Mouse (Mus musculus) midbrain, embryonic 16.5 days (tissue): ENCODE measurements around the gene Ttpal. TPM values are rescaled to one million over a fixed set of nuclear protein-coding genes. Genes with fewer than 3 reads are reported as not detected.
A peak's percentile ranks its signal among the peaks of the same experiment; 100 is the strongest.

Experiments
- ATAC-seq: fragments of 200-750 bp; cut with Nextera tagmentation; 2 replicates; pipeline ENCODE4 v1.8.0; 2017; ENCODE audit warnings: moderate TSS enrichment
- H3K27ac ChIP-seq: fragments of 300-500 bp; sonication (generic); 2 replicates; pipeline ENCODE4 v1.5.1; 2014; ENCODE audit warnings: mild to moderate bottlenecking, low read length, mixed read lengths
- H3K27me3 ChIP-seq: fragments of 300-500 bp; sonication (generic); 2 replicates; pipeline ENCODE4 v1.6.1; 2014; ENCODE audit warnings: low read depth, low read length, mixed read lengths; ENCODE audit not compliant: control insufficient read depth, insufficient read depth
- H3K36me3 ChIP-seq: fragments of 300-500 bp; sonication (generic); 2 replicates; pipeline ENCODE4 v1.6.1; 2014; ENCODE audit warnings: mild to moderate bottlenecking, low read length, moderate library complexity, mixed read lengths; ENCODE audit not compliant: control insufficient read depth, insufficient read depth
- H3K4me1 ChIP-seq: fragments of 300-500 bp; sonication (generic); 2 replicates; pipeline ENCODE4 v1.6.1; 2014; ENCODE audit warnings: mild to moderate bottlenecking, low read length, mixed read lengths; ENCODE audit not compliant: control insufficient read depth, insufficient read depth
- H3K4me2 ChIP-seq: fragments of 300-500 bp; sonication (generic); 2 replicates; pipeline ENCODE4 v1.6.1; 2014; ENCODE audit warnings: mild to moderate bottlenecking, low read length, mixed read lengths
- H3K4me3 ChIP-seq: fragments of 300-500 bp; sonication (generic); 2 replicates; pipeline ENCODE4 v1.5.1; 2014; ENCODE audit warnings: low read depth, mild to moderate bottlenecking, low read length, moderate library complexity, mixed read lengths
- H3K9ac ChIP-seq: fragments of 300-500 bp; sonication (generic); 2 replicates; pipeline ENCODE4 v1.6.1; 2014; ENCODE audit warnings: low read depth, low read length, mixed read lengths
- H3K9me3 ChIP-seq: fragments of 300-500 bp; sonication (generic); replicated peaks from 2 replicates; pipeline ENCODE4 v1.6.1; 2014; ENCODE audit warnings: mild to moderate bottlenecking, low read length, mixed read lengths; ENCODE audit not compliant: control insufficient read depth, poor library complexity, severe bottlenecking
- WGBS: fragments of 180-500 bp; shearing (Covaris S2); extraction: QIAGEN DNeasy Blood & Tissue Kit; methylation state at CpG from one replicate; pipeline ENCODE4 v1.1.7; 2014; 5-methylcytosine and 5-hydroxymethylcytosine counted together
- polyA plus RNA-seq: library from polyadenylated mRNA; unstranded; fragments of >200 nt; fragmentation: Nextera tagmentation; extraction: Ambion mirVana; gene quantifications from 2 replicates; pipeline ENCODE4 v1.2.1, GENCODE M21; 2015

Ttpal gene
- polyA plus RNA-seq, 1 experiment from 2014 or later, result 43.7 TPM

DNA sequence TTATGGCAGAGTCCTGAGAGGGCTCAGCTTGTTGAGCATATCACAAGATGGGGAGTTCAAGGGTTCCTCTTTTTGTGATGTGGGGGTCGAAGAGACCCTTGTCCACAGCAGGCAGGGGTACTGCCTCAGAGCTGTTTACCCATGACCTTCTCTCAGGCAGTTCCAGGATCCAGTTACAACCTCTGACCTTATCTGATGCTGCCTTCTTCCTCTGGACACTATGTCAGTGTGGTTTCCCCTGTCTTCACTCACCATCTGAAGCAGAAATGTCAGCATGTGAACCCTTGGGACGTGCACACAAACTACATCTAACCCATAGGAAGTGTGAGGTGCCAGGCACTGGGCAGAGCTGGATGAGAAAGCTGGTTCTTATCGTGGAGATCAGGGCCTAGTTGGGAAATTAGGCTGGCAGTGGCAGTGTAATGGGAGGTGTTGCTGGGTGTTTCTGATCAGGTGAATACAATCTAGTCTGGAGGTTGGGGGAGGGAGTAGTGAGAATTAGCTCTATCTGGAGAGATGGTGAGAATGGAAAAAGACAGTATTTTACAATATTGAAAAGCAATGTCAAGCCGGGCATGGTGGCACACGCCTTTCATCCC is 58.1 kb downstream of the Ttpal start:
- Histone ChIP-seq H3K4me1 (peaks cover 23% of the 10 kb centered on the region), H3K4me3 (no peak overlapping the region), H3K9me3 (no peaks in the 10 kb centered on the region), H3K4me2 (no peak overlapping the region), H3K9ac (0 out of 2 replicates have a peak overlapping the region, but pooled peaks have one; percentile 6), H3K27me3 (no peaks in the 10 kb centered on the region), H3K27ac (no peak overlapping the region), H3K36me3 (no peaks in the 10 kb centered on the region)
- 90% methylated on average over 5 of the region's 5 CpGs for WGBS
- ATAC-seq, result no peak

GRCm38 (mm10) chr2:163661371-163661850 is 59.3 kb downstream of the Ttpal start:
- H3K27ac ChIP-seq, result no peak overlapping the region
- no peaks in the 10 kb centered on the region for H3K36me3 ChIP-seq
- H3K9me3 ChIP-seq, result no peaks in the 10 kb centered on the region

GRCm38 (mm10) chr2:163662076-163662475 is 60.0 kb downstream of the Ttpal start:
- Histone ChIP-seq H3K9me3 (no peaks in the 10 kb centered on the region), H3K9ac (no peak overlapping the region), H3K27ac (no peak overlapping the region), H3K4me1 (peaks cover 23% of the 10 kb centered on the region), H3K4me3 (no peak overlapping the region), H3K4me2 (no peak overlapping the region), H3K27me3 (no peaks in the 10 kb centered on the region), H3K36me3 (no peaks in the 10 kb centered on the region)
- 91% methylated on average over 5 of the region's 5 CpGs for WGBS
- ATAC-seq, result no peak

More at GRCm38 (mm10) chr2:163661371-163661850, 59.3 kb downstream of the Ttpal start:
- Histone ChIP-seq H3K9ac (no peak overlapping the region), H3K4me1 (peaks cover 23% of the 10 kb centered on the region), H3K4me3 (no peak overlapping the region), H3K27me3 (no peaks in the 10 kb centered on the region), H3K4me2 (no peak overlapping the region)
- 41% methylated on average over 6 of the region's 6 CpGs for WGBS
- no peak for ATAC-seq

DNA sequence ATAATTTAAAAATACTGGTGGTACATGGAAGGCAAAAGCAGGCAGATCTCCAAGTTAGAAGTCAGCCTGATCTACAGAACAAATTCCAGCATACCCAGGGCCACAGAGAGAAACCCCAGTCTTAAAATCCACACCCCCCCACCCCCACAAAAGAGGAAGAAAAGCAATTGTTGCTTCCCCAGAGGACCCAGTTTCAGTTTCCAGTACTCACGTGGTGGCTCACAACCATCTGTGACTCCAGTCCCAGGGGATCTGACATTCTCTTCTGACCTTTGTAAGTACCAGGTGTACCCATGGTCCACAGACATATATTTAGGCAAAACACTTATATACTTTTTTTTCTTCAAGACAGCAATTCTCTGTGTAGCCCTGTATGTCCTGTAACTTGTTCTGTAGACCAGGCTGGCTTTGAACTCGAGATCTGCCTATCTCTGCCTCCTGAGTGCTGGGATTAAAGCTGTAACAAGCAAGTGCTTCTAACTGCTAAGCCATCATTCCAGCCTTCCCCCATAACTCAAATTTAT is 60.6 kb downstream of the Ttpal start:
- H3K4me3 ChIP-seq, result no peak overlapping the region
- H3K36me3 ChIP-seq, result no peaks in the 10 kb centered on the region
- ATAC-seq, result no peak
- no peak overlapping the region for H3K9ac ChIP-seq
- H3K9me3 ChIP-seq, result no peaks in the 10 kb centered on the region
- H3K4me1 ChIP-seq, result peaks cover 21% of the 10 kb centered on the region
- no peak overlapping the region for H3K27ac ChIP-seq
- WGBS, result 68% methylated on average over 2 of the region's 2 CpGs
- H3K27me3 ChIP-seq, result no peaks in the 10 kb centered on the region
- H3K4me2 ChIP-seq, result no peak overlapping the region

- 68% methylated on average over 3 of the region's 3 CpGs for WGBS
- H3K27me3 ChIP-seq, result no peaks in the 10 kb centered on the region
- no peak for ATAC-seq
- no peak overlapping the region for H3K4me2 ChIP-seq
- H3K4me1 ChIP-seq, result peaks cover 19% of the 10 kb centered on the region
- H3K27ac ChIP-seq, result no peak overlapping the region
- no peaks in the 10 kb centered on the region for H3K9me3 ChIP-seq
- no peak overlapping the region for H3K9ac ChIP-seq
- H3K36me3 ChIP-seq, result no peaks in the 10 kb centered on the region
- no peak overlapping the region for H3K4me3 ChIP-seq
Measured at GRCm38 (mm10) chr2:163663930-163664329, 61.8 kb downstream of the Ttpal start.

- H3K9ac ChIP-seq, result no peak overlapping the region
- WGBS, result 95% methylated on average over 1 of the region's 1 CpGs
- no peak overlapping the region for H3K4me2 ChIP-seq
- no peaks in the 10 kb centered on the region for H3K4me1 ChIP-seq
- H3K36me3 ChIP-seq, result no peaks in the 10 kb centered on the region
- H3K9me3 ChIP-seq, result no peaks in the 10 kb centered on the region
- no peaks in the 10 kb centered on the region for H3K27me3 ChIP-seq
- no peak for ATAC-seq
- no peak overlapping the region for H3K27ac ChIP-seq
- no peak overlapping the region for H3K4me3 ChIP-seq
Measured at GRCm38 (mm10) chr2:163667045-163667444, 64.9 kb downstream of the Ttpal start.

Other genes starting within 250 kb of the Ttpal start
- 0.82 and 1.1 TPM in 2 replicates for gene Jph2, start 204.3 kb upstream of the Ttpal start, polyA plus RNA-seq
- gene Oser1, start 177.6 kb upstream of the Ttpal start, polyA plus RNA-seq, result 75.8 and 80.0 TPM in 2 replicates
- 145 and 148 TPM in 2 replicates for gene Gdap1l1, start 163.8 kb upstream of the Ttpal start, polyA plus RNA-seq
- gene Fitm2, start 129.7 kb upstream of the Ttpal start, polyA plus RNA-seq, result 16.9 and 17.5 TPM in 2 replicates
- gene R3hdml, start 110.0 kb upstream of the Ttpal start, polyA plus RNA-seq, result 0.39 TPM in 1 of 2 replicates, not detected in the other
- not detected in 2 replicates for gene Hnf4a, start 95.5 kb upstream of the Ttpal start, polyA plus RNA-seq
- gene Serinc3, start 42.8 kb downstream of the Ttpal start, polyA plus RNA-seq, result 35.6 and 36.4 TPM in 2 replicates
- gene Pkig, start 56.1 kb downstream of the Ttpal start, polyA plus RNA-seq, result 134 TPM in 2 replicates
- gene Ada, start 147.9 kb downstream of the Ttpal start, polyA plus RNA-seq, result 4.0 and 4.4 TPM in 2 replicates
- gene Ccn5, start 218.5 kb downstream of the Ttpal start, polyA plus RNA-seq, result 0.47 and 0.72 TPM in 2 replicates